Mouse (Mus musculus) cerebellum, adult 2 months (tissue): Measurements from ENCODE around the gene Trpm8. TPM values are rescaled to one million over a fixed set of nuclear protein-coding genes. Genes with fewer than 3 reads are reported as not detected.

Experiments used
- DNase-seq, 2 experiments: peaks; one replicate each; pipeline ENCODE4 v3.0.0; 2021
- H3K27ac ChIP-seq: fragments of 200-500 bp; 2 replicates; pipeline ENCODE4 v1.5.1; 2012; ENCODE audit warnings: low read length, control low read depth, inconsistent platforms; ENCODE audit not compliant: insufficient read depth
- H3K27me3 ChIP-seq: fragments of 200-500 bp; 2 replicates; pipeline ENCODE4 v1.6.1; 2012; ENCODE audit warnings: inconsistent platforms, mild to moderate bottlenecking, low read length, moderate library complexity; ENCODE audit not compliant: control insufficient read depth, insufficient read depth
- H3K4me1 ChIP-seq: fragments of 200-500 bp; 2 replicates; pipeline ENCODE4 v1.6.1; 2011; ENCODE audit warnings: low read length; ENCODE audit not compliant: control insufficient read depth, insufficient read depth
- H3K4me3 ChIP-seq: fragments of 200-500 bp; replicated peaks from 2 replicates; pipeline ENCODE3; 2011; ENCODE audit warnings: mild to moderate bottlenecking, low read depth, low read length, control low read depth; ENCODE audit not compliant: insufficient read depth
- CTCF ChIP-seq: fragments of 200-500 bp; IDR thresholded peaks from 2 replicates; pipeline ENCODE4 v1.5.1; 2011; ENCODE audit warnings: low read depth, mild to moderate bottlenecking, control low read depth, low read length, moderate library complexity, borderline replicate concordance; ENCODE audit not compliant: insufficient read depth
- POLR2A ChIP-seq: fragments of 200-500 bp; IDR thresholded peaks from 2 replicates; pipeline ENCODE4 v1.6.1; 2011; ENCODE audit warnings: low read length, control low read depth, borderline replicate concordance; ENCODE audit not compliant: insufficient read depth
- whole genome bisulfite sequencing: fragments of 180-500 bp; shearing (Covaris S2); methylation state at CpG from one replicate; pipeline ENCODE4 v1.1.7; 2018; 5-methylcytosine and 5-hydroxymethylcytosine counted together
- polyA plus RNA-seq: library from polyadenylated mRNA; depleted of rRNA; stranded (reverse); fragments of >200 nt; gene quantifications from 2 replicates; pipeline ENCODE4 v1.2.3, GENCODE M21; 2012; rRNA removed

The Trpm8 gene
- polyA plus RNA-seq: 0.48 and 0.49 TPM in 2 replicates

DNA sequence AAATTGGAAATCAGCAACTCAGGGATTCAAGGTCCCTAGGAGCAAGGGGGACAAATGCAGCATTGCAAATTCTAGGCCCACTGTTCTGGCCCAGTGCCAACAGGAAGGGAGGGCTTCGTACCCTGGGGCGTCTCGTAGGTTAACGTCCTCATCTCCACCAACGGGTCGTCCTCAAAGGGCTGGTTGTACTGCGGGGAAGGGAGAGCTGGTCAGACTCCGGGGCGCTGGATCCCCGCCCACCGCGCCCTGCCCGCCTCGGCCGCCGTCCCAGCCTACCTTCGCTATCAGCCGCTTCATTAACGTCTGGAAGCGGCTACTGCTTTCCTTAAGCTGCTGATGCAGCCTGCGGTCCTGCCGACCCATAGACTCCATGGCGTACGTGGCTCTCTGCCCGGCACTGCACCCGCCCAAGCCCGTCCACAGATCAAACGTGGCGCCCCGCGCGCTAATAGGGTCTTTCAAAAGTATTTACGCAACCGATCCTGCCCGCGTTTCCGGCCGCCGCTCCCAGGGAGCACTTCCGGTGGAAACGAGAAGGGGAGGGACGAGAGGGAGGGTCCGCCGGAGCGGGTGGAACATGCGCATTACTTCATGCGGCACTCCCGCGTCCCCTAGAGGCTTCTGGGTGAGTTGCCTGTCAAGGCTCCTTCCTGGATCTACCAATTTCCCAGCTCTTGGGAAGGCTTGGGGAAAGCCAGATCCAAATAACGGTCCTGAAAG, at the start of gene Trpm8, which contains the start of gene Hjurp:
TSS of gene Trpm8 (plus strand) at position 564 of the 720 bp plus-strand sequence.
TSS of gene Hjurp (minus strand) at position 536 of the 720 bp plus-strand sequence.
- H3K27me3 ChIP-seq: no peaks in the 10 kb centered on the region
- 2% methylated on average over 50 of the region's 50 CpGs for WGBS
- H3K4me3 ChIP-seq: peak within 1 kb of the TSS; percentile 64
- H3K27ac ChIP-seq: 0 out of 2 replicates have a peak within 1 kb of the TSS, but pooled peaks have one; percentile 1
- no peak for TF ChIP-seq POLR2A
- no peak for TF ChIP-seq CTCF
- DNase-seq: peak; percentile 100
- no peaks in the 10 kb centered on the region; the same call in 1 of the 2 replicates for H3K4me1 ChIP-seq

- no peaks in the 10 kb centered on the region for H3K27me3 ChIP-seq
- no peak overlapping the region for H3K4me3 ChIP-seq
- no peak for DNase-seq
- TF ChIP-seq CTCF (no peak), POLR2A (no peak)
- WGBS: 69% methylated on average over 7 of the region's 7 CpGs
- no peak overlapping the region for H3K27ac ChIP-seq
- no peaks in the 10 kb centered on the region for H3K4me1 ChIP-seq
These were observed 49.3 kb upstream of the Trpm8 start for GRCm38 (mm10) chr1:88228121-88228520.

- no peak for DNase-seq
- TF ChIP-seq CTCF (no peak), POLR2A (no peak)
- Histone ChIP-seq H3K4me3 (no peak overlapping the region), H3K27me3 (no peaks in the 10 kb centered on the region), H3K27ac (no peak overlapping the region), H3K4me1 (no peaks in the 10 kb centered on the region)
- WGBS: 73% methylated on average over 3 of the region's 3 CpGs
These were observed 47.9 kb upstream of the Trpm8 start for GRCm38 (mm10) chr1:88229566-88229965.

- Histone ChIP-seq H3K27me3 (no peaks in the 10 kb centered on the region), H3K4me3 (no peak overlapping the region), H3K4me1 (no peaks in the 10 kb centered on the region), H3K27ac (no peak overlapping the region)
- TF ChIP-seq CTCF (no peak), POLR2A (no peak)
- no peak for DNase-seq
- WGBS: 80% methylated on average over 5 of the region's 5 CpGs
These were observed 47.5 kb upstream of the Trpm8 start for GRCm38 (mm10) chr1:88229986-88230385.

- DNase-seq: no peak
- WGBS: 67% methylated on average over 7 of the region's 7 CpGs
- Histone ChIP-seq H3K27ac (no peak overlapping the region), H3K27me3 (no peaks in the 10 kb centered on the region), H3K4me3 (no peak overlapping the region), H3K4me1 (no peaks in the 10 kb centered on the region)
- TF ChIP-seq POLR2A (no peak), CTCF (no peak)
These were observed 47.0 kb upstream of the Trpm8 start for GRCm38 (mm10) chr1:88230421-88230820.

DNA sequence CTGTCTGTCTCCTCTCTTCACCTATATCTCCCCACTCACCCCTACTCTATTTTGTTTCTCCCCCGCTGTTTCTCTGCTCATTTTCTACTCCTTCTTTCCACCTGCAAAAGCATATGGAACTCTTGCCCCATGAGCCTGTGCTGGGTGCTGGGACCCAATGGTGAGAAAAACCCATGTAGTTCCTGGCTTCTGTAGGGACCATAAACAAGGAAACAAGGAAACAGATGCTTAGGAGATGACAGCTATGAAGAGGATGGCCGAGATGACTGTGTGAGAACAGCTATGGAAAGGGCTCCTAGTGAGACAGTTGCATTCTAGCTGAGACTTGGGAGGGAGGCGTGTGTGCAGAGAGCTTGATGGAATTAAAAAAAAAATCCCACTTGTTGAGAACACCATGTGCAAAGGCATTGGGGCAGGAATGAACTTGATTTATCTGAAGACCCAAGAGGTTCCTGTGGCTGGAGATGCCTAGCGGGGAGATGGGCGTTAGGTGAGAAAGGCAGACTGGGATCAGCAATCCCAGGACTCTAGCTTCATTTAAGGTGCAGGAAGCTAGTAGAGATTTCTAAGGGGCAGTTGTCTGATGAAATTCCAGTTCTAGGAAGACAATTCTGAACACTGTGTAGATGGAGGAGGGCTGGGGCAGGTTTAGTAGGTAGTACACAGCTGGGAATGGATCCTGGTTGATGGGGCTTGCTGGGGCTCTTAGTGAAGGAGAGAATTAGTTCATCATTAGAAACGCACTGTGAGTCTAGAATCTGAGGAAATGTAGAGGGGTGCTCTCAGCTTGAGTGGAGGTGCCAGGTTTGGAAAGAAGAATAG, 46.3 kb upstream of the Trpm8 start:
- DNase-seq: no peak
- no peaks in the 10 kb centered on the region for H3K4me1 ChIP-seq
- no peak overlapping the region for H3K4me3 ChIP-seq
- no peak for TF ChIP-seq CTCF
- TF ChIP-seq POLR2A: no peak
- 74% methylated on average over 6 of the region's 6 CpGs for WGBS
- no peak overlapping the region for H3K27ac ChIP-seq
- H3K27me3 ChIP-seq: no peaks in the 10 kb centered on the region

DNA sequence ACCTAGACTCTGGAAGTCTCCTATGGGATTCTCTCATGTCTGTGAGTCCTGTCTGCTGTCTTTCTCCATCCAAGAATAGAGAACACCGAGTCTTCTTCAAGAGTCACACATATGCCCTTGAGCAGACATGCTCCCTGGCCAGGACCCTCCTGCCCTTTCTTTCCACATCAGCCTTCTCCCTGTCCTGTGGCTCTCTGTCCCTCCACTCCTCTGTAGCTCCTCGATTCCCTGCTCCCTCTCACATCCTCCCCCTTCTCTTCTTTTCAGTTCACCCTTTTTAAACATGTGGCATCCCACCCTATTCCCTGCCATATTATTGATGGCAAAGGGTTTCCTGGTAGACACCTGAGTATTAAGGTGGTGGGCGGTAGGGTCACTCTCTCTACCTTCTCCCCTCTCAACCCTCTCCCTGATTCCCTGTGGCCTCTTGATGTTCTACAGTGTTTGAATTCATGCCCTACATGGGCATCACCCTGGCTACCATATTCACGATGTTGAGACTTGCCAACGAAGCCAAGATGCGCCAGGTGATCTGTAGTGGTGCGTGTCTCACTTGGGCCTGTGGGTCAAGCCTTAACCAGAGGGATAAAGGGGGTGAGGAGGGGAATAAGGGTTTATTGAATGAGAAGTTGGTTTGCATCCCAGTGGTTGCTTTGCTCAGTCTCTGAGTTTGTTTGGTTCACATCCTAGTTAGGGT, 45.5 kb upstream of the Trpm8 start:
- H3K27ac ChIP-seq: no peak overlapping the region
- H3K27me3 ChIP-seq: no peaks in the 10 kb centered on the region
- TF ChIP-seq POLR2A (no peak), CTCF (no peak)
- H3K4me3 ChIP-seq: no peak overlapping the region
- no peaks in the 10 kb centered on the region for H3K4me1 ChIP-seq
- DNase-seq: no peak
- 63% methylated on average over 7 of the region's 7 CpGs for WGBS
